Comparison of ENCODE assay signal across 8 mouse cellular contexts in genomic region chr7:91226442-91226841, GRCm38 (mm10).
DNase-seq lines count a peak whose midpoint lies in the region; ATAC-seq and TF ChIP-seq lines count a peak whose summit lies in the region.

No protein-coding gene starts in this region.

- no peak overlapping the region for H3K9ac ChIP-seq in heart, adult 2 months (ENCODE audit: low read depth, low read length)
- no peak overlapping the region for H3K9ac ChIP-seq in midbrain, embryonic 12.5 days (replicated peaks)

- peak; percentile 83 for TF ChIP-seq CTCF in heart, adult 2 months (IDR thresholded peaks at IDR 0.05)

- H3K27me3 ChIP-seq in heart, adult 2 months (ENCODE audit: control insufficient read depth, insufficient read depth, low read length) = no peaks in the 10 kb centered on the region
- H3K27me3 ChIP-seq in midbrain, embryonic 12.5 days = no peaks in the 10 kb centered on the region

- no peak for TF ChIP-seq EP300 in heart, adult 2 months (IDR thresholded peaks at IDR 0.05; ENCODE audit: insufficient read depth, low read depth, low read length)

- H3K4me3 ChIP-seq in heart, adult 2 months = no peak overlapping the region
- no peak overlapping the region for H3K4me3 ChIP-seq in midbrain, embryonic 12.5 days

- no peak for DNase-seq in heart, adult 2 months
- no peak for DNase-seq in heart, postnatal 25 days (ENCODE audit: low spot score)
- peak; percentile 63 for DNase-seq in R1 (ENCODE audit: low read depth, low spot score)
- peak; percentile 48 to 74 for DNase-seq in cerebellum, postnatal 25 days
- DNase-seq in layer of hippocampus, postnatal 14 days (ENCODE audit: low spot score in 2 of 2) = peak; percentile 48 to 86
- DNase-seq in thymus, postnatal 14 days = peak; percentile 6

- H3K4me2 ChIP-seq in midbrain, embryonic 12.5 days (replicated peaks) = no peak overlapping the region

- no peaks in the 10 kb centered on the region for H3K36me3 ChIP-seq in heart, adult 2 months (ENCODE audit: control insufficient read depth, insufficient read depth, low read length)
- H3K36me3 ChIP-seq in midbrain, embryonic 12.5 days = no peaks in the 10 kb centered on the region

- TF ChIP-seq POLR2A in heart, adult 2 months (IDR thresholded peaks at IDR 0.05; ENCODE audit: insufficient read depth, low read depth, low read length) = no peak

- intact Hi-C loops in heart, adult 2 months (cut with DNase I) = loop anchor here (5.0 kb wide), 1 partner anchor 719 kb away; no protein-coding TSS in a partner anchor
- intact Hi-C loops in heart, postnatal 25 days (cut with DNase I) = loop anchor here (5.0 kb wide), 1 partner anchor 206 kb away; no protein-coding TSS in a partner anchor

- no peaks in the 10 kb centered on the region for H3K9me3 ChIP-seq in midbrain, embryonic 12.5 days

- H3K4me1 ChIP-seq in heart, adult 2 months (ENCODE audit: control insufficient read depth, insufficient read depth, low read length) = no peaks in the 10 kb centered on the region
- no peaks in the 10 kb centered on the region for H3K4me1 ChIP-seq in midbrain, embryonic 12.5 days

- H3K27ac ChIP-seq in heart, adult 2 months = no peak overlapping the region
- no peak overlapping the region for H3K27ac ChIP-seq in midbrain, embryonic 12.5 days (replicated peaks)

- under 1% methylated on average over 5 of the region's 5 CpGs for WGBS in heart, adult 2 months
- WGBS in midbrain, embryonic 12.5 days = under 1% methylated on average over 5 of the region's 5 CpGs

- H3K79me2 ChIP-seq in heart, adult 2 months (replicated peaks; ENCODE audit: control insufficient read depth, insufficient read depth, low read length) = no peaks in the 10 kb centered on the region

- peak; percentile 92 for ATAC-seq in hematopoietic stem cell, adult 5-6 weeks (replicated peaks in 1 of 2; ENCODE audit: insufficient read depth in 1 of 2, low FRiP score in 2 of 2, low TSS enrichment in 1 of 2, low read depth in 1 of 2, poor library complexity in 2 of 2, severe bottlenecking in 2 of 2)
- ATAC-seq in midbrain, embryonic 12.5 days (ENCODE audit: low FRiP score, low read depth) = peak; percentile 80

Comparison
In these comparisons a context has a peak if more than half of its experiments do, and no peak if none do; other contexts are left out.
1. DNase-seq: peak in R1 (single experiment), cerebellum, postnatal 25 days (2 of 2), layer of hippocampus, postnatal 14 days (2 of 2) and thymus, postnatal 14 days (single experiment); none in heart, adult 2 months (0 of 2) and heart, postnatal 25 days (single experiment).